Mouse (Mus musculus): Measurements from ENCODE around the gene Hltf.

- TF ChIP-seq POLR2A (IDR thresholded peaks at IDR 0.05; ENCODE audit: insufficient read depth, low read depth, low read length) = no peak
- TF ChIP-seq CTCF (IDR thresholded peaks at IDR 0.05; ENCODE audit: insufficient read depth, low read depth, low read length) = no peak
Measured at GRCm38 (mm10) chr3:20127047-20127595, 69.5 kb downstream of the Hltf start.
